Mouse (Mus musculus) brain, embryonic 14.5 days (tissue): ENCODE data around the gene Zfp326. TPM values are rescaled to one million over a fixed set of nuclear protein-coding genes. Genes with fewer than 3 reads are reported as not detected.
A peak's percentile ranks its signal among the peaks of the same experiment; 100 is the strongest.
"Not testable (repeated sequence)": the region's sequence is repeated elsewhere in the genome, so short reads cannot be mapped to it uniquely, and the experiment has no call there.

ENCODE experiments used
- DNase-seq: peaks from one replicate; pipeline ENCODE4 v3.0.0-alpha.2; 2011; ENCODE audit warnings: low read depth
- CTCF ChIP-seq: fragments of 200-500 bp; IDR thresholded peaks from 2 replicates; pipeline ENCODE4 v1.5.1; 2012; ENCODE audit warnings: inconsistent platforms, mild to moderate bottlenecking, moderate library complexity, borderline replicate concordance; ENCODE audit not compliant: insufficient read depth, insufficient read length; ENCODE audit errors: extremely low read depth
- POLR2A ChIP-seq: fragments of 200-500 bp; IDR thresholded peaks from 2 replicates; pipeline ENCODE4 v1.6.1; 2012; ENCODE audit warnings: mild to moderate bottlenecking, inconsistent platforms, borderline replicate concordance; ENCODE audit not compliant: poor library complexity, insufficient read depth, insufficient read length, severe bottlenecking; ENCODE audit errors: extremely low read depth
- polyA plus RNA-seq: library from polyadenylated mRNA; depleted of rRNA; stranded (reverse); fragments of >200 nt; gene quantifications from 2 replicates; pipeline ENCODE4 v1.2.3, GENCODE M21; 2012

Gene Zfp326
- polyA plus RNA-seq, 1 experiment: 58.9 TPM

GRCm38 (mm10) chr5:105849222-105849621 lies 27.1 kb upstream of the Zfp326 start:
- DNase-seq: no peak
- TF ChIP-seq POLR2A (no peak), CTCF (no peak)

DNA sequence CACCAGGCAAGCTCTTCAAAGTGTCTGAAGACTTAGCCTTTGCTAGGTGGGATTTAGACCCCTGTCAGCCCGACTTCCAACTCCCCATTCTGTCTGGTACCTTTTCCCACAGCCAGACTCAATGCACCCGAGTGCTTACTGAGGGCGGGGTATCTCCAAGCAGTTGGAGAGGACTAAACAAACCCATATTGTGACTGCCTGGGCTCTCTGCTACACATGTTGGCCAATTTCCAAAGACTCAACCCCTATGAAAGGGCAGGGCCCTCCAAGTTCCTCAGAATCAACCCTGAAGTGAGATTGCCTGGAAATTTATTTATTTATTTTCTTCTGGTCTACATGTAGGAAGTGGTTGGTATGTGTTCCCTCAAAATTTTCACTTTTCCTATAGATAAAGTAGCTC lies 26.7 kb upstream of the Zfp326 start:
- TF ChIP-seq CTCF: no peak
- TF ChIP-seq POLR2A: no peak
- DNase-seq: peak; percentile 43

DNA sequence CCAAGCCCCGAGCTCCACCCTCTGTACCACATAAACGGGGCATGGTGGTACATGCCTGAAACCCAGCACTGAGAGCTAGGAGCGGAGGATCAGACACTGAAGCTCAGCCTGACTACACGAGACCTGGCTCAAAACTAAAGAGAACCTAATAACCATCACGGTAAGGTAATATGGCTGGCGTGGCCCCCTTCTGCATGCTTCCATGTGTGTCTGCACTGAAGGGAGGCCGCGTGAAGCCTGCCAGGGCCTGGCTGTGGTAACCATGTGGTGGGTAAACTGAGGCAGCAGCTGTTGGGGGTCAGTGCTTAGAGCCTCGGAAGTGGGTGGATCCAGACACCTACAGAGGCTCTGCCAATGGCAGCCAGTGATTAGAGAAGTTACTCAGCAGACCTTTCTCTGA lies 23.1 kb upstream of the Zfp326 start:
- no peak for TF ChIP-seq POLR2A
- no peak for TF ChIP-seq CTCF
- DNase-seq: no peak

DNA sequence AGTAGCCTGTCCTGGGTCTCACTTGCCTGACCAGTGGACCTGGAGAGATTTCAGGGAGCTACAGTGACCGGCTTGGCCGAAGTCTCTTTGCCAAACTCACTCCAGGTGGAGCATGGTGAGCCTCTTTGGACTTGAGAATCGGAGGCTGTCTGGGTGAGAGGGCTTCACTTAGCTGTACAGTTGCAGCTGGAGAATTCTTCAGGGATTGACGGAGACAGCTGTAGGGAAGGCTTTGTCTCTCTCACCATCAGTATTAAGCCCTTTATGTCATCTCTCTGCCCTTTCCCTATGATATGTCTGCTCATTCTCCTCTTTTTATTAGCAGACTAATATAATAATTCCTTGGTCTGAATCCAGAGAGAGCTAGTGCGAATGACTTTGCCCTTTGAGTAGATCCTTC lies 18.9 kb upstream of the Zfp326 start:
- TF ChIP-seq CTCF (no peak), POLR2A (no peak)
- no peak for DNase-seq

DNA sequence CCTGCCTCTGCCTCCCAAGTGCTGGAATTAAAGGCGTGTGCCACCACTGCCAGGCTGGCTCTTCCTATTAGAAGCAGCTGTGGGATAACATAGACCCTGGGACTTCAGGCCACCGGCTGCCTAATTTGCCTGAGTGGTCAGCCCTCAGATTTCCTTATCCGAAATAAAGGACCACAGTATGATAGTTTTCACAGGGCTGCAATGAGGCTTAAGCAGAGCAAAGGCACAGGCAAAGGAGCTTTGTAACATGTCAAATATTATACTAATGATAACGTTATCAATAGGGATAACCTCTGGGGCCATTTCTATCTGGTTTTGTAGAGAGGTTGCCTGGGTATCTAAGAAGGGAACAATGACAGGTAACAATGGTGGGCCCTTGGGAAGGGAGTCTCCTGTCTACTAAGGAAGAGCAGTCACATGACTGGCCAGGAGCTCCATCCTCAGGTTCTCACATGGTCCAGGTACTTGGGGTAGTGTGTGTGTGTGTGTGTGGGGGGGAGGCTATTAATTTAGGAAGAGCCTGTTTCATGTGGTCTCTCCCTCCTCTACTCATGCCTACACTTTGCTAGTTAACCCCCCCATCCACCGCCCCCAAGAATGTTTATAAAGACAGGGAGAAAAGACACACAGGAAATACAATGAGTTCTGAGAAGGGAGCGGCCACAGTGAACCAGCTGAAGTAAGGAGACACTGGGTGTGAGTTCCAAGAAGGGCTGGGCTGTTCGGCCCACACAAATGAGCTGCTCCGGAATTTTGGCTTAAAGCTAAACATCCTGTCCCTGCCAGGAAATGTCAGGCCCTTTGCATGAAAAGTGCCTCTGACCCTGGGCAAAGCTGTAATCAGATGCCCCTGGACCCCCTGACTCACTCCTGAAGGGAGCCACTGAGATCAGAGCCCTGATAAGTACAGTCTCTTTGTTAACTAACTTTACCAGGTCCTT lies 17.3 kb upstream of the Zfp326 start:
- TF ChIP-seq POLR2A (no peak), CTCF (no peak)

GRCm38 (mm10) chr5:105859716-105860460 lies 16.5 kb upstream of the Zfp326 start:
- peak; percentile 73 for DNase-seq
- no peak for TF ChIP-seq POLR2A
- TF ChIP-seq CTCF: no peak

More for the DNA sequence above, 17.3 kb upstream of the Zfp326 start:
- DNase-seq: peak; percentile 36

- no peak for TF ChIP-seq CTCF
- no peak for TF ChIP-seq POLR2A
- no peak for DNase-seq
Observed at GRCm38 (mm10) chr5:105860461-105860835, 15.9 kb upstream of the Zfp326 start.

DNA sequence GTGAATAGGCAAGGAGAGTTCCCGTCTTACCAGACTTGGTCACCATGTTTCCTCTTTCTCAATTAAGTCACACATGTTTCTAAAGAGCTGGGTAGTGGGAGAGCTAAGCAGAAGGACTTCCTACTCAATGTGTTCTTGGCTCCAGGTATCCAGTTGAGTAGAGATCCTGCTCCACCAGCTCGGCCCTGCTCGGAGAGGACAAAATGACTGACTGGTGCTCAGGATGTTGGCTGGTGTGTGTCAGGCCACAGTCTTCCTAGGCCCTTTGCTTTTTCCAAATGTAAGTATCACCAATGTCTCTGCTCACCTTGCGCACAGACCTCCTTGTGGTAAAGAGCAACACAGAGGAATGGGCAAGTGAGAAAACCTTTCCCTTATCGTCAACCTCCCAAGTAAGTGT lies 14.7 kb upstream of the Zfp326 start:
- TF ChIP-seq CTCF (no peak), POLR2A (no peak)
- no peak for DNase-seq

DNA sequence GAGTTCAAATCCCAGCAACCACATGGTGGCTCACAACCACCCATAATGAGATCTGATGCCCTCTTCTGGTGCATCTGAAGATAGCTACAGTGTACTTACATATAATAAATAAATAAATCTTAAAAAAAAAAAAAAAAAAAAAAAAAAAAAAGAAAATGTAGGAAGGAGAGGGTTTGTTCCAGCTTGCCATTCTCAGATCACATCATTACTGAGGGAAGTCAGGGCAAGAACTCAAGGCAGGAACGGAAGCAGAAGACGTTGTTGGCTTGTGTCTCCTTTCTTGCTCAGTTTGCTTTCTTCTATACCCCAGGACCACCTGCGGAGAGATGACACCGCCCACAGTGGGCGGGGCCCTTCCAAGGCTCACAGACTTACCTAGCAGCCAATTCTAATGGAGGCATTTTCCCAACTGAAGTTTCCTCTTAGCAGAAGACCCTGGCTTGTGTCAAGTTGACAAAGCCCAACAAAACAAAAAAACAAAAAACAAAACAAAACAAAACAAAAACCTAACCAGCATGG lies 11.2 kb upstream of the Zfp326 start:
- not testable (repeated sequence) for DNase-seq

GRCm38 (mm10) chr5:105867427-105867826 lies 8.9 kb upstream of the Zfp326 start:
- DNase-seq: peak; percentile 66
- no peak for TF ChIP-seq POLR2A

GRCm38 (mm10) chr5:105867841-105868447 lies 8.4 kb upstream of the Zfp326 start:
- TF ChIP-seq POLR2A: no peak
- no peak for TF ChIP-seq CTCF

More at GRCm38 (mm10) chr5:105867841-105868447, 8.4 kb upstream of the Zfp326 start:
- peak; percentile 81 for DNase-seq
